Mouse (Mus musculus) heart, embryonic 14.5 days (tissue): ENCODE data around the gene Trim30b. TPM values are rescaled to one million over a fixed set of nuclear protein-coding genes. Genes with fewer than 3 reads are reported as not detected.
A peak's percentile ranks its signal among the peaks of the same experiment; 100 is the strongest.
"Not testable (repeated sequence)": the region's sequence is repeated elsewhere in the genome, so short reads cannot be mapped to it uniquely, and the experiment has no call there.

Experiments
- ATAC-seq: fragments of 200-750 bp; cut with Nextera tagmentation; 2 replicates; pipeline ENCODE4 v1.8.0; 2017; ENCODE audit warnings: low read depth, moderate TSS enrichment; ENCODE audit not compliant: insufficient number of reproducible peaks, insufficient read depth, low FRiP score
- H3K27ac ChIP-seq, 2 experiments: fragments of 200-500 bp in 1 of 2; fragments of 300-500 bp in 1 of 2; sonication (generic) in 1 of 2; replicated peaks in 1 of 2; 2 replicates each; pipeline ENCODE4 v1.5.1; 2012 to 2014; ENCODE audit warnings: low read depth in 2 of 2, low read length in 2 of 2, control low read depth in 1 of 2, mild to moderate bottlenecking in 1 of 2, mixed read lengths in 1 of 2; ENCODE audit not compliant: control insufficient read depth in 1 of 2, insufficient read depth in 1 of 2
- H3K27me3 ChIP-seq: fragments of 300-500 bp; sonication (generic); 2 replicates; pipeline ENCODE4 v1.6.1; 2014; ENCODE audit warnings: mild to moderate bottlenecking, low read length, control low read depth; ENCODE audit not compliant: control insufficient read depth, insufficient read depth
- H3K36me3 ChIP-seq: fragments of 300-500 bp; sonication (generic); 2 replicates; pipeline ENCODE4 v1.6.1; 2014; ENCODE audit warnings: mild to moderate bottlenecking, control low read depth, low read length, mixed read lengths; ENCODE audit not compliant: control insufficient read depth, insufficient read depth
- H3K4me1 ChIP-seq, 2 experiments: fragments of 200-500 bp in 1 of 2; fragments of 300-500 bp in 1 of 2; sonication (generic) in 1 of 2; 2 replicates each; pipeline ENCODE4 v1.6.1; 2012 to 2014; ENCODE audit warnings: low read length in 2 of 2, control low read depth in 1 of 2, mixed read lengths in 1 of 2; ENCODE audit not compliant: control insufficient read depth in 2 of 2, insufficient read depth in 2 of 2
- H3K4me2 ChIP-seq: fragments of 300-500 bp; sonication (generic); 2 replicates; pipeline ENCODE4 v1.6.1; 2014; ENCODE audit warnings: mild to moderate bottlenecking, low read length
- H3K4me3 ChIP-seq, 2 experiments: fragments of 200-500 bp in 1 of 2; fragments of 300-500 bp in 1 of 2; sonication (generic) in 1 of 2; 2 replicates each; pipeline ENCODE4 v1.5.1; 2012 to 2014; ENCODE audit warnings: low read length in 2 of 2, mild to moderate bottlenecking in 2 of 2, control low read depth in 1 of 2, low read depth in 1 of 2, moderate library complexity in 1 of 2; ENCODE audit not compliant: control insufficient read depth in 1 of 2, insufficient read depth in 1 of 2
- H3K9ac ChIP-seq: fragments of 300-500 bp; sonication (generic); 2 replicates; pipeline ENCODE4 v1.6.1; 2014; ENCODE audit warnings: mild to moderate bottlenecking, low read length
- H3K9me3 ChIP-seq: fragments of 300-500 bp; sonication (generic); 2 replicates; pipeline ENCODE4 v1.6.1; 2016; ENCODE audit warnings: low read length, control low read depth; ENCODE audit not compliant: control insufficient read depth
- WGBS: fragments of 180-500 bp; shearing (Covaris S2); extraction: QIAGEN DNeasy Blood & Tissue Kit; methylation state at CpG from one replicate; pipeline ENCODE4 v1.1.7; 2014; 5-methylcytosine and 5-hydroxymethylcytosine counted together
- polyA plus RNA-seq: library from polyadenylated mRNA; unstranded; fragments of >200 nt; fragmentation: Nextera tagmentation; extraction: Ambion mirVana; gene quantifications from 2 replicates; pipeline ENCODE4 v1.2.1, GENCODE M21; 2014

The Trim30b gene
- polyA plus RNA-seq, 1 experiment from 2014 or later, result not detected

DNA sequence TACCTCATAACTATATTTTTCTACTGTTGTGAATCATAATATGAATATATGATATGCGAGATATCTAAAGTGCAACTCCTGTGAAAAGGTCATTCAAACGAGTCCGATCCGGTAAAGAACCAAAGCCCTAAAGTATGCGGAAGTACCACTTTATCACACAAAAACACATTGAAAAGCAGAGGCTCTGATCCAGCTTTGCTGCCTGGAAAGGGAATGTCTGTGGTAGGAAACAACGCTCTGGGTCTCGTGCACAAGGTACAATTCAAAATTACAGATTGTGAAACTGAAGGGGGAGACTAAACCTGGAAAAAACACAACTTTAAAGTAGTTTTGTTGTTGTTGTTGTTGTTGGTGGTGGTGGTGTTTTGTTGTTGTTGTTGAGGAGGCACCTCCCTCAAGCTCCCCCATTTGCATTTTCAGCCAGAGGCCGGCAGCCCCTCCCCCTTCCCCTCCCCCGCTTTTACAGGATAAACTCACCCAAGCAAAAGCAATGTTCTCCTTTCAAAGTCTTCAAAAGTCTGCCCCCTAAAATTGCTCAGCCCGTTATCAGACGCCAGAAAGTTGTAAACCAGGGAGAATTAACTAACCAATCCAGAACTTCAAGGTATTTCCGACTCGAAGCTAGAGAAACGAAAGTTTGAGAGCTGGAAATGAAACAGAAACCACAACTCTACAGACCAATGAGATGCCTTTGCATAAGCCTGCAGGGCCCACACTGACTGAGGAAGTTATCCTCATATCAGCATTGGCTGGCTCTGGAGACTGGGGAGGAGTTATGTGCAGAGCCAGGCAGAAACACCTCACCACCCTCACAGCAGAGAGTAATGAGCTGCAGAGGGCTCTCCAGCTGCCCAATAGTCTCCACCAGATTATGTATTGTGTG lies 16.7 kb downstream of the Trim30b start, which contains the start of gene Trim12c:
TSS of gene Trim12c (minus strand) at position 646 of the 883 bp plus-strand sequence.
- H3K4me2 ChIP-seq, result peak within 1 kb of the TSS; percentile 70
- peak within 1 kb of the TSS; percentile 72 for H3K9ac ChIP-seq
- no peaks in the 10 kb centered on the region for H3K27me3 ChIP-seq
- peak within 1 kb of the TSS; percentile 49 to 56 for H3K4me3 ChIP-seq
- H3K27ac ChIP-seq, result peak within 1 kb of the TSS; percentile 68 to 73
- peak; percentile 99 for ATAC-seq
- H3K9me3 ChIP-seq, result no peaks in the 10 kb centered on the region
- no peaks in the 10 kb centered on the region for H3K36me3 ChIP-seq
- H3K4me1 ChIP-seq, result peaks cover 0 to 6% of the 10 kb centered on the region in 2 experiments; a peak in 2 of 4 replicates
- 4% methylated on average over 14 of the region's 14 CpGs for WGBS

DNA sequence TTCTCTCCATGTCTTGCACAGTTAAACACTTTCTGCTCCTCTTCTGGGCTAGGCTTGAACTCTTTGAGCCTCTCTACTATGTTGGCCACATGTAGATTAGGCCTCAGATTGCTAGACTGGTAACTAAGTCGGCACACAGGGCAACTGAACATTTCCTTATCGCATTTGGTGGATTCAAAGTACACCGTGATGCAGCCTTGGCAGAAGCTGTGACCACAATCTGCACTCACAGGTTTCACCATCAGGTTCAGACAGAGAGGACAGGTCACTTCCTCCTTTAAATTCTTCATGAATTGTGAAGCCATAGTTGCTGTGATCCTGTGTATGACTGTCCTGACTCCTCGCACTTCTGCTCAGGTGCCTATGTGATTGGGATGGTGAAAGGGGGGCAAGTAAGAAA lies 21.6 kb downstream of the Trim30b start:
- not testable (repeated sequence) for H3K27me3 ChIP-seq, H3K9ac ChIP-seq, H3K4me1 ChIP-seq, H3K27ac ChIP-seq, H3K9me3 ChIP-seq, H3K4me3 ChIP-seq, ATAC-seq, H3K4me2 ChIP-seq
- peaks cover 13% of the 10 kb centered on the region for H3K36me3 ChIP-seq
- WGBS, result 91% methylated on average over 4 of the region's 4 CpGs

DNA sequence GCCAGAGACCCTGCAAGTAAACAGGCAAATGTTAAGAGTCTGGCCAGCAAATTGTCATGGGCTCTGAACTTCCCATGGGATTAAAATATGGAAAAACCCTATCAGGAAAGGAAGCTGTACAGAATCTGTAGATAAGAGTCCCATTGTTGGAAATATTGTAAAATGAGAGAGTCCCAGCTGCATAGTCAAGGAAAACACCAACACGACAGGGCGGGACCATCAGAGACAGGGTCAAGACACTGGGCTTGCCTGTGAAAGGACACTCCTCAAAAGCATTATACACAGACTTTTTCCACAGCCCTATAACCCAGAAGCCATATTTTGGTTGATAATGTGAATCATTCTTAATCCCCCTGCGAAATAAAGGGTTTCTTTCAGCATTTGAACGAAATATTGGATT lies 28.9 kb downstream of the Trim30b start:
- H3K9me3 ChIP-seq, H3K4me1 ChIP-seq, H3K9ac ChIP-seq, H3K27me3 ChIP-seq, H3K36me3 ChIP-seq, ATAC-seq, H3K4me3 ChIP-seq, H3K4me2 ChIP-seq, H3K27ac ChIP-seq: not testable (repeated sequence)
- 77% methylated on average over 2 of the region's 4 CpGs for WGBS

DNA sequence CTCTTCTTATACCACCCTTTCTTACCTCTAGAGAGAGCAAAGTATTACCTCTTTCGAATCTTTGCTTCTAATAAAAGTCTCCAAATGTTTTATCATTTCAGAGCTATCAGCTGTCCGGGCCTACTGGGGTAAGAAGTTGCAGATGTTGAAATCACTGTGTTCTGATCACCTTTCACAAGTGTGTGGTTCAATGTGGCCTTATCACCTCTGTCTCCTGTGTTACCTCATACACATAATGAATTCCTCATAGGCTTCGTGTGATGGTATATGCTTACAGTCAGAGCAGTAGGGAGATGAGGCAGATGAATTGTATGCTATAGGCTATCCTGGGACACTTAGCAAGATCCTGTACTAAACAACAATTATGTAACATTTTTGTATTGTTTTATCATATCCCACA lies 34.1 kb downstream of the Trim30b start:
- H3K36me3 ChIP-seq, H3K27me3 ChIP-seq, H3K9me3 ChIP-seq, H3K4me3 ChIP-seq, H3K27ac ChIP-seq, H3K4me1 ChIP-seq, H3K9ac ChIP-seq, ATAC-seq, H3K4me2 ChIP-seq: not testable (repeated sequence)
- 62% methylated on average over 3 of the region's 3 CpGs for WGBS

DNA sequence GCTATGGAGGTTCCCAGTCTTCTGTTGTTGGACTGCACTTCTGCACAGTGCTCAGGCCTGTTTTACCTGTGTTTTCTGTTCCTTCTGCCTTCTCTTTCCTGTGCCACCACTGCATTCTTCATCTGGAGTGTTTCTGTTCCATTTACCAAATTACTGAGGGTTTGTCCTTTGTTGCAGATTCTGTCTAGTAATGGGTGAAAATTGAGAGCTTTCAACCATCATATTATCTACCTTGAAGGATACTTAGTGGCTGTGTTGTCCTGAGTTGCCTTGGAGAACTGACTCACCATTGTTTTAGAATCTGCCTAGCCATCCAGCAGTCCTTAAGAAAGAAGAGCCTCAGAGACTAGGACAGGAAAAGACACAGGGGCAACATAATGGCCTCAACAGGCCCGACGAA lies 40.5 kb downstream of the Trim30b start, which contains the start of gene Trim34b:
TSS of gene Trim34b (plus strand) at position 301 of the 400 bp plus-strand sequence.
- not testable (repeated sequence) for H3K9ac ChIP-seq, H3K9me3 ChIP-seq, H3K27me3 ChIP-seq, ATAC-seq, H3K27ac ChIP-seq, H3K36me3 ChIP-seq, H3K4me1 ChIP-seq, H3K4me2 ChIP-seq, H3K4me3 ChIP-seq
- 76% methylated on average over 2 of the region's 2 CpGs for WGBS

DNA sequence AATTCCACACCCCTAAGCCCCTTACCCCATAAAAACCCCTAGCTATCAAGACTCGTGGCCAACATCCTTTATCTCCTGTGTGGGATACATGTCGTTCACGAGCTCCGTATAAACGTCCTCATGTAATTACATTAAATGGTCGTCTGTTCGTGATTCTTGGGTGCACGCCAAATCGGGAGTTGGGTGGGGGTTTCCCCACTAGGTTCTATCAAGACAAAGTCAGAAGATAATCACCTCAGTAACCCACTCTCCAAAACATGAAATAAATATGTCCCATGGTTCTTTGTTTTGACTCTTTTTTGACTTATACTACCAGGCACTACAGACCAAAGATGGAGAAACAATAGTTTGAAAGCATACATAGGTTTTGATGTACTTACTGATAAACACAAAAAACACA lies 47.7 kb downstream of the Trim30b start:
- no peak overlapping the region for H3K9ac ChIP-seq
- H3K27me3 ChIP-seq, result no peaks in the 10 kb centered on the region
- whole genome bisulfite sequencing, result 68% methylated on average over 9 of the region's 9 CpGs
- no peak for ATAC-seq
- H3K4me2 ChIP-seq, result no peak overlapping the region
- no peak overlapping the region for H3K27ac ChIP-seq
- H3K9me3 ChIP-seq, result no peaks in the 10 kb centered on the region
- no peaks in the 10 kb centered on the region for H3K4me1 ChIP-seq
- H3K4me3 ChIP-seq, result no peak overlapping the region
- no peaks in the 10 kb centered on the region for H3K36me3 ChIP-seq

DNA sequence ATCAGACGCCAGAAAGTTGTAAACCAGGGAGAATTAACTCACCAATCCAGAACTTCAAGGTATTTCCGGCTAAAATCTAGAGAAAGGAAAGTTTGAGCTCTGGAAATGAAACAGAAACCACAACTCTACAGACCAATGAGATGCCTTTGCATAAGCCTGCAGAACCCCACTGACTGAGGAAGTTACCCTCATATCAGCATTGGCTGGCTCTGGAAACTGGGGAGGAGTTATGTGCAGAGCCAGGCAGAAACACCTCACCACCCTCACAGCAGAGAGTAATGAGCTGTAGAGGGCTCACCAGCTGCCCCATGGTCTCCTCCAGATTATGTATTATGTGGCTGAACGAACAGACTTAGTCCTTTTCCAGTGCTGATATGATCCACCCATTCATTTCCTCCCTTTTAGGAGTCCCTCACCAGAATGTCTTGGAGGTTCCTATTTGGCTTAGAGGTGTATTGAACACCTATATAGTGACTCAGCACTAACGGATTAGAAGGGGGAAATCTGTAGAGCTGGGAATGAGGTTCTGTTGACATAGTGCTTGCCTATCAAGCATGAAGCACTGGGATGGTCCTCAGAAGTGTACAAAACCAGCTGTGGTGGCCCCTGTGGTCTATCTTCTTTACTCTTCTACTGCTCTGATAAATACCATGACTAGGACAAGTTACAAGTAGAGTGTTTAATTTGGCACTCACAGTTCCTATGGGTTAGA lies 54.2 kb downstream of the Trim30b start, which contains the start of gene Trim12a:
TSS of gene Trim12a (minus strand) at position 98 of the 712 bp plus-strand sequence.
- WGBS, result 12% methylated on average over 4 of the region's 4 CpGs
- ATAC-seq, result peak; percentile 83
- Histone ChIP-seq H3K9ac (peak within 1 kb of the TSS; percentile 75), H3K4me2 (peak within 1 kb of the TSS; percentile 66), H3K4me3 (peak within 1 kb of the TSS; percentile 54 to 58), H3K27ac (peak within 1 kb of the TSS; percentile 71 to 83)
- not testable (repeated sequence) for H3K36me3 ChIP-seq, H3K4me1 ChIP-seq, H3K27me3 ChIP-seq, H3K9me3 ChIP-seq
